Mouse (Mus musculus) spleen, adult 2 months (tissue): ENCODE data around the gene Bag2. TPM values are rescaled to one million over a fixed set of nuclear protein-coding genes. Genes with fewer than 3 reads are reported as not detected.
A peak's percentile ranks its signal among the peaks of the same experiment; 100 is the strongest.
"Not testable (repeated sequence)": the region's sequence is repeated elsewhere in the genome, so short reads cannot be mapped to it uniquely, and the experiment has no call there.

Experiments
- DNase-seq, 2 experiments: peaks; one replicate each; pipeline versions ENCODE4 v3.0.0 to v3.0.0-alpha.2; 2012 to 2021; ENCODE audit warnings: low spot score in 2 of 2, low read depth in 1 of 2
- H3K27ac ChIP-seq: fragments of 200-500 bp; 2 replicates; pipeline ENCODE4 v1.5.1; 2012; ENCODE audit warnings: low read length, inconsistent platforms; ENCODE audit not compliant: insufficient read depth
- H3K27me3 ChIP-seq: fragments of 200-500 bp; 2 replicates; pipeline ENCODE4 v1.6.1; 2012; ENCODE audit warnings: mild to moderate bottlenecking, moderate library complexity, low read length, inconsistent platforms; ENCODE audit not compliant: control insufficient read depth, insufficient read depth
- H3K36me3 ChIP-seq: fragments of 200-500 bp; 2 replicates; pipeline ENCODE4 v1.6.1; 2012; ENCODE audit warnings: mild to moderate bottlenecking, low read length, inconsistent platforms; ENCODE audit not compliant: control insufficient read depth, insufficient read depth
- H3K4me1 ChIP-seq: fragments of 200-500 bp; 2 replicates; pipeline ENCODE4 v1.6.1; 2011; ENCODE audit warnings: inconsistent platforms; ENCODE audit not compliant: control insufficient read depth, insufficient read depth, insufficient read length
- H3K4me3 ChIP-seq: fragments of 200-500 bp; 2 replicates; pipeline ENCODE4 v1.5.1; 2011; ENCODE audit warnings: mild to moderate bottlenecking, inconsistent platforms; ENCODE audit not compliant: insufficient read depth, insufficient read length; ENCODE audit errors: extremely low read depth
- CTCF ChIP-seq: fragments of 200-500 bp; IDR thresholded peaks from 2 replicates; pipeline ENCODE4 v1.5.1; 2011; ENCODE audit warnings: mild to moderate bottlenecking, inconsistent platforms; ENCODE audit not compliant: insufficient read depth, insufficient read length, insufficient replicate concordance; ENCODE audit errors: extremely low read depth
- POLR2A ChIP-seq: fragments of 200-500 bp; IDR thresholded peaks from 2 replicates; pipeline ENCODE4 v1.6.1; 2011; ENCODE audit warnings: low read depth, low read length, inconsistent platforms
- WGBS: fragments of 180-500 bp; shearing (Covaris S2); methylation state at CpG from one replicate; pipeline ENCODE4 v1.1.7; 2018; 5-methylcytosine and 5-hydroxymethylcytosine counted together
- polyA plus RNA-seq: library from polyadenylated mRNA; depleted of rRNA; stranded (reverse); fragments of >200 nt; gene quantifications from 2 replicates; pipeline ENCODE4 v1.2.3, GENCODE M21; 2012

Bag2 gene
- polyA plus RNA-seq, 1 experiment = 5.3 TPM

- Histone ChIP-seq H3K4me3 (no peak overlapping the region), H3K36me3 (no peaks in the 10 kb centered on the region), H3K27me3 (no peaks in the 10 kb centered on the region), H3K4me1 (no peaks in the 10 kb centered on the region), H3K27ac (no peak overlapping the region)
- DNase-seq = no peak
- 98% methylated on average over 11 of the region's 11 CpGs for WGBS
- TF ChIP-seq POLR2A (no peak), CTCF (no peak)
Measured at GRCm38 (mm10) chr1:33749109-33749508, 8.5 kb downstream of the Bag2 start.

- H3K27me3 ChIP-seq = no peaks in the 10 kb centered on the region
Measured at GRCm38 (mm10) chr1:33745901-33746300, 11.7 kb downstream of the Bag2 start.

GRCm38 (mm10) chr1:33744815-33745214, 12.8 kb downstream of the Bag2 start:
- H3K36me3 ChIP-seq, H3K27me3 ChIP-seq: not testable (repeated sequence)
- WGBS = 94% methylated on average over 9 of the region's 9 CpGs

More at GRCm38 (mm10) chr1:33745901-33746300, 11.7 kb downstream of the Bag2 start:
- WGBS = 94% methylated on average over 4 of the region's 4 CpGs
- Histone ChIP-seq H3K27ac (no peak overlapping the region), H3K4me1 (no peaks in the 10 kb centered on the region), H3K36me3 (no peaks in the 10 kb centered on the region), H3K4me3 (no peak overlapping the region)
- no peak for DNase-seq
- TF ChIP-seq POLR2A = no peak
- no peak for TF ChIP-seq CTCF

GRCm38 (mm10) chr1:33742903-33743302, 14.7 kb downstream of the Bag2 start:
- no peaks in the 10 kb centered on the region for H3K27me3 ChIP-seq
- H3K27ac ChIP-seq = no peak overlapping the region
- TF ChIP-seq POLR2A (no peak), CTCF (peak; percentile 75)
- H3K4me3 ChIP-seq = no peak overlapping the region
- H3K4me1 ChIP-seq = no peaks in the 10 kb centered on the region
- H3K36me3 ChIP-seq = no peaks in the 10 kb centered on the region
- peak in 1 of 2 experiments; percentile 20 for DNase-seq
- 26% methylated on average over 8 of the region's 8 CpGs for WGBS

More at GRCm38 (mm10) chr1:33744815-33745214, 12.8 kb downstream of the Bag2 start:
- H3K27ac ChIP-seq, H3K4me3 ChIP-seq, DNase-seq, H3K4me1 ChIP-seq: not testable (repeated sequence)

DNA sequence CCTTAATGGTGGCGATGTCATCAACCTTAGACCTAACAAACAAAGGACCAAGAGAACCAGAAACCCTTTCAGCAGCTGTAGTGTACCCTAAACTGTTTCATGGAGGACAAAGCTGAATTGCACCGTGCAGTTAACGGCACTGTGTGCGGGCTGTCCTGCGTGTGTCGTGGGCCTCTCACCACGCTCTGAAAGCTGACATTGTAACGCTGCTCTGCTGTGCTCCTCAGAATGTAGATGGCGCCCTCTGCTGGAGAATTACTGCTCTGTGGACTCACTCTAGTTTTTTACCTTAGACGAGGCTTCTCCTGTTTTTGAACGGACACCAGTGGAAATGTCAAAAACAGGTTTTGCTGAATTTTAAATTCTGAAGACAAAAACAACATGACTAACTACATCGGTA, 18.3 kb downstream of the Bag2 start:
- peak; percentile 44 to 72 for DNase-seq
- 32% methylated on average over 12 of the region's 12 CpGs for WGBS
- no peaks in the 10 kb centered on the region for H3K27me3 ChIP-seq
- no peak overlapping the region for H3K4me3 ChIP-seq
- peaks cover 5% of the 10 kb centered on the region for H3K36me3 ChIP-seq
- no peaks in the 10 kb centered on the region for H3K4me1 ChIP-seq
- no peak overlapping the region for H3K27ac ChIP-seq
- TF ChIP-seq POLR2A (no peak), CTCF (peak; percentile 80; the same call in 1 of the 2 replicates)

- WGBS = 71% methylated on average over 11 of the region's 11 CpGs
- Histone ChIP-seq H3K4me3 (no peak overlapping the region), H3K36me3 (peaks cover 5% of the 10 kb centered on the region), H3K27me3 (no peaks in the 10 kb centered on the region), H3K27ac (no peak overlapping the region), H3K4me1 (no peaks in the 10 kb centered on the region)
- DNase-seq = no peak
- TF ChIP-seq CTCF (no peak), POLR2A (no peak)
Measured at GRCm38 (mm10) chr1:33738681-33739278, 18.8 kb downstream of the Bag2 start.

DNA sequence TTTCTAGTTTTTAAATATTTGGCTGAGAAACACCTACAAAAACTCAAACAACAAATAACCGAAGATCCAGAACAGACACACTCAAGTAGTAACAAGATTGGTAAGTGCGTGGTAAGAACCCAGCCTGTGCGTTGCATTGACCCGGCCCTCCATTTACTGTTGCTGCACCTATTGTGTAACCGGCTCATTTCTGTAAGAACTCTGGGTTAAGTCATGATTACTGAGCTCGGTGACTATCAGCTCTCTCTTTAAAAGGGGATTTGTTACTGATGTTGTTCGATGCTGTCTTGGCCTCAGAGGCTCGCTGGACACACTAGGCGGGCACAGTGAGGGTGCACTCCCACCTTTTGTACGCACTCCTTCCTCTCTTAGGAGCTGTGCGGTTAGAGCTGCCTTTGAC, 19.3 kb downstream of the Bag2 start:
- 89% methylated on average over 11 of the region's 11 CpGs for WGBS
- Histone ChIP-seq H3K27ac (no peak overlapping the region), H3K36me3 (peaks cover 5% of the 10 kb centered on the region), H3K4me1 (no peaks in the 10 kb centered on the region), H3K4me3 (no peak overlapping the region), H3K27me3 (no peaks in the 10 kb centered on the region)
- no peak for DNase-seq
- TF ChIP-seq POLR2A (no peak), CTCF (no peak)
